Mouse (Mus musculus): ENCODE data around the gene Atg4c. TPM values are rescaled to one million over a fixed set of nuclear protein-coding genes. Genes with fewer than 3 reads are reported as not detected.

Atg4c gene
- polyA plus RNA-seq, 1 experiment from 2014 or later = 21.3 TPM

- H3K36me3 ChIP-seq (ENCODE audit: control insufficient read depth, insufficient read depth, low read length) = no peaks in the 10 kb centered on the region
- no peak overlapping the region for H3K27ac ChIP-seq (ENCODE audit: low read length)
- H3K9me3 ChIP-seq (replicated peaks; ENCODE audit: control insufficient read depth, low read length, poor library complexity, severe bottlenecking) = no peaks in the 10 kb centered on the region
- 74% methylated on average over 13 of the region's 13 CpGs for WGBS
- ATAC-seq = no peak
- no peak overlapping the region for H3K4me2 ChIP-seq (ENCODE audit: low read length)
- H3K4me3 ChIP-seq (ENCODE audit: low read depth, low read length) = no peak overlapping the region
- peaks cover 6% of the 10 kb centered on the region for H3K4me1 ChIP-seq (ENCODE audit: control insufficient read depth, insufficient read depth, low read length)
- H3K9ac ChIP-seq (ENCODE audit: low read depth, low read length) = no peak overlapping the region
- H3K27me3 ChIP-seq (ENCODE audit: control insufficient read depth, insufficient read depth, low read depth, low read length) = no peaks in the 10 kb centered on the region
Observed at GRCm38 (mm10) chr4:99199757-99200251, 6.1 kb downstream of the Atg4c start.

GRCm38 (mm10) chr4:99200383-99201136, 6.8 kb downstream of the Atg4c start:
- Histone ChIP-seq H3K36me3 (ENCODE audit: control insufficient read depth, insufficient read depth, low read length) (no peaks in the 10 kb centered on the region), H3K27me3 (ENCODE audit: control insufficient read depth, insufficient read depth, low read depth, low read length) (no peaks in the 10 kb centered on the region), H3K4me3 (ENCODE audit: low read depth, low read length) (no peak overlapping the region), H3K27ac (ENCODE audit: low read length) (no peak overlapping the region), H3K4me1 (ENCODE audit: control insufficient read depth, insufficient read depth, low read length) (no peaks in the 10 kb centered on the region), H3K4me2 (ENCODE audit: low read length) (no peak overlapping the region), H3K9ac (ENCODE audit: low read depth, low read length) (no peak overlapping the region), H3K9me3 (replicated peaks; ENCODE audit: control insufficient read depth, low read length, poor library complexity, severe bottlenecking) (no peaks in the 10 kb centered on the region)
- WGBS = 95% methylated on average over 7 of the region's 7 CpGs
- no peak for ATAC-seq

GRCm38 (mm10) chr4:99205773-99206172, 12.0 kb downstream of the Atg4c start:
- Histone ChIP-seq H3K4me3 (ENCODE audit: low read depth, low read length) (no peak overlapping the region), H3K9me3 (replicated peaks; ENCODE audit: control insufficient read depth, low read length, poor library complexity, severe bottlenecking) (no peaks in the 10 kb centered on the region), H3K4me1 (ENCODE audit: control insufficient read depth, insufficient read depth, low read length) (no peaks in the 10 kb centered on the region), H3K4me2 (ENCODE audit: low read length) (no peak overlapping the region), H3K36me3 (ENCODE audit: control insufficient read depth, insufficient read depth, low read length) (no peaks in the 10 kb centered on the region), H3K9ac (ENCODE audit: low read depth, low read length) (no peak overlapping the region), H3K27me3 (ENCODE audit: control insufficient read depth, insufficient read depth, low read depth, low read length) (no peaks in the 10 kb centered on the region), H3K27ac (ENCODE audit: low read length) (no peak overlapping the region)
- 95% methylated on average over 6 of the region's 6 CpGs for WGBS
- ATAC-seq = no peak

- H3K36me3 ChIP-seq (ENCODE audit: control insufficient read depth, insufficient read depth, low read length) = no peaks in the 10 kb centered on the region
- no peaks in the 10 kb centered on the region for H3K27me3 ChIP-seq (ENCODE audit: control insufficient read depth, insufficient read depth, low read depth, low read length)
- no peak for ATAC-seq
- no peak overlapping the region for H3K4me3 ChIP-seq (ENCODE audit: low read depth, low read length)
- no peak overlapping the region for H3K27ac ChIP-seq (ENCODE audit: low read length)
- no peaks in the 10 kb centered on the region for H3K4me1 ChIP-seq (ENCODE audit: control insufficient read depth, insufficient read depth, low read length)
- H3K9me3 ChIP-seq (replicated peaks; ENCODE audit: control insufficient read depth, low read length, poor library complexity, severe bottlenecking) = no peaks in the 10 kb centered on the region
- 65% methylated on average over 3 of the region's 3 CpGs for WGBS
- no peak overlapping the region for H3K4me2 ChIP-seq (ENCODE audit: low read length)
- H3K9ac ChIP-seq (ENCODE audit: low read depth, low read length) = no peak overlapping the region
Observed at GRCm38 (mm10) chr4:99206356-99206755, 12.6 kb downstream of the Atg4c start.

GRCm38 (mm10) chr4:99210087-99210486, 16.4 kb downstream of the Atg4c start:
- H3K9me3 ChIP-seq (replicated peaks; ENCODE audit: control insufficient read depth, low read length, poor library complexity, severe bottlenecking) = no peaks in the 10 kb centered on the region
- ATAC-seq = no peak
- H3K36me3 ChIP-seq (ENCODE audit: control insufficient read depth, insufficient read depth, low read length) = peaks cover 2% of the 10 kb centered on the region; the same call in 1 of the 2 replicates
- no peaks in the 10 kb centered on the region for H3K4me1 ChIP-seq (ENCODE audit: control insufficient read depth, insufficient read depth, low read length)
- no peak overlapping the region for H3K4me3 ChIP-seq (ENCODE audit: low read depth, low read length)
- H3K27ac ChIP-seq (ENCODE audit: low read length) = no peak overlapping the region
- WGBS = 89% methylated on average over 9 of the region's 9 CpGs
- H3K27me3 ChIP-seq (ENCODE audit: control insufficient read depth, insufficient read depth, low read depth, low read length) = no peaks in the 10 kb centered on the region
- H3K9ac ChIP-seq (ENCODE audit: low read depth, low read length) = no peak overlapping the region
- H3K4me2 ChIP-seq (ENCODE audit: low read length) = no peak overlapping the region

- no peak overlapping the region for H3K27ac ChIP-seq (ENCODE audit: low read length)
- no peak overlapping the region for H3K9ac ChIP-seq (ENCODE audit: low read depth, low read length)
- peaks cover 5% of the 10 kb centered on the region; the same call in 1 of the 2 replicates for H3K36me3 ChIP-seq (ENCODE audit: control insufficient read depth, insufficient read depth, low read length)
- no peaks in the 10 kb centered on the region for H3K4me1 ChIP-seq (ENCODE audit: control insufficient read depth, insufficient read depth, low read length)
- 78% methylated on average over 8 of the region's 8 CpGs for WGBS
- H3K27me3 ChIP-seq (ENCODE audit: control insufficient read depth, insufficient read depth, low read depth, low read length) = no peaks in the 10 kb centered on the region
- H3K9me3 ChIP-seq (replicated peaks; ENCODE audit: control insufficient read depth, low read length, poor library complexity, severe bottlenecking) = no peaks in the 10 kb centered on the region
- no peak overlapping the region for H3K4me2 ChIP-seq (ENCODE audit: low read length)
- no peak for ATAC-seq
- no peak overlapping the region for H3K4me3 ChIP-seq (ENCODE audit: low read depth, low read length)
Observed at GRCm38 (mm10) chr4:99211606-99212005, 17.9 kb downstream of the Atg4c start.

- Histone ChIP-seq H3K4me1 (ENCODE audit: control insufficient read depth, insufficient read depth, low read length) (no peaks in the 10 kb centered on the region), H3K36me3 (ENCODE audit: control insufficient read depth, insufficient read depth, low read length) (peaks cover 5% of the 10 kb centered on the region; the same call in 1 of the 2 replicates), H3K27me3 (ENCODE audit: control insufficient read depth, insufficient read depth, low read depth, low read length) (no peaks in the 10 kb centered on the region), H3K4me3 (ENCODE audit: low read depth, low read length) (no peak overlapping the region), H3K9me3 (replicated peaks; ENCODE audit: control insufficient read depth, low read length, poor library complexity, severe bottlenecking) (no peaks in the 10 kb centered on the region), H3K27ac (ENCODE audit: low read length) (no peak overlapping the region), H3K9ac (ENCODE audit: low read depth, low read length) (no peak overlapping the region), H3K4me2 (ENCODE audit: low read length) (no peak overlapping the region)
- ATAC-seq = no peak
- 83% methylated on average over 4 of the region's 4 CpGs for WGBS
Observed at GRCm38 (mm10) chr4:99213123-99213522, 19.4 kb downstream of the Atg4c start.

GRCm38 (mm10) chr4:99222221-99222620, 28.5 kb downstream of the Atg4c start:
- H3K9me3 ChIP-seq (replicated peaks; ENCODE audit: control insufficient read depth, low read length, poor library complexity, severe bottlenecking) = no peaks in the 10 kb centered on the region
- WGBS = 71% methylated on average over 8 of the region's 8 CpGs
- ATAC-seq = no peak
- H3K9ac ChIP-seq (ENCODE audit: low read depth, low read length) = no peak overlapping the region
- no peaks in the 10 kb centered on the region for H3K4me1 ChIP-seq (ENCODE audit: control insufficient read depth, insufficient read depth, low read length)
- H3K27me3 ChIP-seq (ENCODE audit: control insufficient read depth, insufficient read depth, low read depth, low read length) = no peaks in the 10 kb centered on the region
- H3K36me3 ChIP-seq (ENCODE audit: control insufficient read depth, insufficient read depth, low read length) = peaks cover 9% of the 10 kb centered on the region
- no peak overlapping the region for H3K4me3 ChIP-seq (ENCODE audit: low read depth, low read length)
- no peak overlapping the region for H3K4me2 ChIP-seq (ENCODE audit: low read length)
- H3K27ac ChIP-seq (ENCODE audit: low read length) = no peak overlapping the region

- no peak overlapping the region for H3K4me3 ChIP-seq (ENCODE audit: low read depth, low read length)
- no peaks in the 10 kb centered on the region for H3K9me3 ChIP-seq (replicated peaks; ENCODE audit: control insufficient read depth, low read length, poor library complexity, severe bottlenecking)
- no peak overlapping the region for H3K4me2 ChIP-seq (ENCODE audit: low read length)
- no peak overlapping the region for H3K27ac ChIP-seq (ENCODE audit: low read length)
- H3K27me3 ChIP-seq (ENCODE audit: control insufficient read depth, insufficient read depth, low read depth, low read length) = no peaks in the 10 kb centered on the region
- no peak for ATAC-seq
- WGBS = 86% methylated on average over 2 of the region's 2 CpGs
- H3K4me1 ChIP-seq (ENCODE audit: control insufficient read depth, insufficient read depth, low read length) = no peaks in the 10 kb centered on the region
- no peak overlapping the region for H3K9ac ChIP-seq (ENCODE audit: low read depth, low read length)
- H3K36me3 ChIP-seq (ENCODE audit: control insufficient read depth, insufficient read depth, low read length) = peaks cover 9% of the 10 kb centered on the region
Observed at GRCm38 (mm10) chr4:99224790-99225189, 31.1 kb downstream of the Atg4c start.

Data from midbrain, embryonic 16.5 days (tissue).